Mouse (Mus musculus): Measurements from ENCODE around the gene Hnrnpab.
"Not testable (repeated sequence)": the region's sequence is repeated elsewhere in the genome, so short reads cannot be mapped to it uniquely, and the experiment has no call there.

The Hnrnpab gene

DNA sequence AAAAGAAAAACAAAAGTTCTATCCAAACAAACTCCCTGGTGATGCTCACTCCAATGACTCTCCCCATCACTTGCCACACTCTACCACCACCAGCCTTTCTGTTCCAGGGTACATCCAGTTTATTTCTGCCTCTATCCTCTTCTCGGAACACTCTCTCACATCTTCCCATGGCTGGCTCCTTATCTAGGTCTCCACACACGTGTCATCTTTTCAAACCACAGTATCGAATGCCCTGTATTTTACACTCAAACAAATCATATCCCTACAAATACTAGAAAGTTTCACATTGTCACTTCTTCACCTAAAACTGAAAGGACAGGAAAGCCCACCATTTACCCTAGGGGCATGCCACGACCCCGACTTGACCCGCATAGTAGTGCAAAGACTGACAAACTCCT, 28.5 kb upstream of the Hnrnpab start:
- DNase-seq (ENCODE audit: low spot score in 2 of 2), result no peak

DNA sequence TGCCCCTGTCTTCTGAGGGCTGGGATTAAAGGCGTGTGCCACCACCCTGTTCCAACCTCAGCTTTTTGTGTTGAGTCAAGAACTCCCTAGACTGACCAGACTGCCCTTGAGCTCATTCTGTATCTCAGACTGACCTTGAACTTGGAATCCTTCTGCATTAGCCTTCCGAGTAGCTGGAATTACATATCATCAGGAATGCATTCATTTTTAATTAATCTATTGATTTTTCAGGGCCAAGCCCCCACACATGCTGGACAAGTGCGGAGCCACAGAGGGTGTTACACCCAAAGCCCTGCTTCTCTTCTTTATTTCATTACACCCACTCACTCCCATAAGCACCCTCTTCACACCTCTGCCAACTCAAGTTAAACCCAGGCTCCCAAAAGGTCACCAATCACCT, 27.1 kb upstream of the Hnrnpab start:
- no peak for DNase-seq (ENCODE audit: low spot score in 2 of 2)

DNA sequence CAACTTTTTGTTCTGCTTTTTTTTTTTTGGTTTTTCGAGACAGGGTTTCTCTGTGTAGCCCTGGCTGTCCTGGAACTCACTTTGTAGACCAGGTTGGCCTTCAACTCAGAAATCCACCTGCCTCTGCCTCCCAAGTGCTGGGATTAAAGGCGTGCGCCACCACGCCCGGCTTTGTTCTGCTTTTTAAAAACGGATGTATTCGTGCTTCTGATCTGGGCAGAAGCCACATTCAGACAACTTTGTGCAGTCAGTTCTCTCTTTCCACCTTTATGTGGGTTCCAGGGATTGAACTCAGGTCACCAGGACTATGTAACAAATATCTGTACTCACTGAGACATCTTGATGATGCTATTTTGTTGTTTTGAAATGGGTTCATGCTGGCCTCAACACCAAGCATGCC, 26.6 kb upstream of the Hnrnpab start:
- DNase-seq (ENCODE audit: low spot score in 2 of 2), result not testable (repeated sequence)

DNA sequence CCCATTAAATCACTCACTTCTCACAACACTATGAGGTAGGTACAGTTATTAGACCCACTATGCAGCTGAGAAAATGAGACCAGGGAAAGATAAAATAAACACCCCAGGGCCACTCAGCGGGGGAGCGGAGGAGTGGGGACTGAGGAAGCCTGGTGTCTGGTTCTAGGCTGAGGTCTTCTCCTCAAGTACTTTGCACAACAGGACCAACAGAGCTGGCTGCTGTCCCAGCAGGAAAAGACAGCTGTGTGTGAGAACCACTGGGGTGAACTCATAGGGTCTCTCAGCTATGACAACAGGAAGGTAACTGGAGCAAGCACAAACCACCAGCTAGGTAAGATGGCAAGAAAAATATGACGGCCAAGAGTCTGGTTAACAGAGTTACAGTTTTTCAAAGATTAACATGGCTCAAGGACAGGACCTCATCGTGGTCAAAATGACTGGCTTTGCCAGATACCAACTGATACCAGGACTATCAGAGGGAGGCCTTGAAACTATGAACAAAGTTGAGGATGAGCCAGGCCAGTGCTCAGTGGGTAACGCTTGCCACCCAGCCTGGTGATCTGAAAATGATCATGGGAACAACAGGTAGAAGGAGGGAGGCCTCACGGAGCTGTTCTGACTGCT, 25.6 kb upstream of the Hnrnpab start:
- no peak for DNase-seq (ENCODE audit: low spot score in 2 of 2)

DNA sequence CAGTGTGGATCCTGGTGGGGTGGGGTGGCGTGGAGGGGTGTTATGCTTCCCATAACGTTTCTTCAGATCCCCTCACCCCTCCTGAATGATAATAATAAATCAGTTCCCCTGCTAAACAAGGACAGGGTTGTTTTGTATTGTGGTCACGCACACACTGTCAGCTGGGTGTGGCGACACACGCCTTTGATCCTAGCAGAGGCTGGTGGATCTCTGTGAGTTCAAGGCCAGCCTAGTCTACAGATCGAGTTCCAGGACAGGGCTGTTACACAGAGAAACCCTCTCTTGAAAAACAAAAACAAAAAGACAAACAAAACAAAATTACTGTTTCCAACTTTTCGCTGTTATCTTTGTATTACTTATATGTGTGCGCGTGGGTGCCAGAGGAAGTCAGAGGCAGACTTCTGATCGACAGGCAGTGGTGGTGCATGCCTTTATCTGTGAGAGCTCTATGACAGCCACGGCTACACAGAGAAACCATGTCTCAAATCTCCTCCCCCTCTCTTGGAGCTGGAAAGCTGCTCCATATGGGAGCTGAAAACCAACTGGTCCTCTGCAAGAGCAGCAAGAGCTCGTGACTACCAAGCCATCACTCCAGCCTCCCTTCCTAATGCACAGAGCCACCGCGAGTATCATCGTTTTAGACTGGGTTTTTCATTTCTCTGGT, 23.1 kb upstream of the Hnrnpab start:
- DNase-seq (ENCODE audit: low spot score in 2 of 2), result no peak

DNA sequence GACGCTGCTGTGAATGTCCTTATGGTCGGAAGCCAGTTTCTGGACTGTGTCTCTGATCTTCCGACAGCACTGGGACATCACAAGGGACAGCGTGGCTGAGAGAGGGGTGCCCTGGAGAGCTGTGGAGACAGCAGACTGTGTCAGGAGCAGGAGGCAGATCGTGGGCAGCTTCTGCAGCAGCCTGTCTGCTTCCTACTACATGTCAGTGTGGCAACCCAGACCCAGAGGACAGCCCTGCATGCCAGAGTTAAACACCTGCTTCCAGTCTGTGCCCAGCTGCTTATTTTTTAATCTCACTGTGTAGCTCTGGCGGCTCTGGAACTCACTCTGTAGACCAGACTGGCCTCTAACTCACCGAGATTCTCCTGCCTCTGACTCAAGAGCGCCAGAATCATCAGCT, 21.3 kb upstream of the Hnrnpab start:
- no peak for DNase-seq (ENCODE audit: low spot score in 2 of 2)

DNA sequence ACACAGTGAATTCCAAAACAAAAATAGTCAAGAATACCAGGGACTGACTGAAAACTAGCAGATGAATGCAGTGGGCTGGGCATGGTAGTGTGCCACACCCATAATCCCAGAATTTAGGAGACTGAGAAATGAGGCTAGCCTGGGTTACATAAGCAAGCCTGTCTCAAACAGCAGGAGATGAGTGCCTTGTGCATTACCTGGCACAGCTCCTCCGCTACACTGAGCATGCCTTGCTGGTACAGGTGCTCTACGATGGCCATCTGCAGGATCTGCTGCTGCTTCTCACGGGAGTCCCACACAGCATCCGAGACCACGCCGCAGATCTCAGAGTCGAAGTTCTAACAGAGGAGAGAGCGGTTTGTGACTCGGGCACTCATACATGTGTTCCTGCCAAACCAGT, 20.8 kb upstream of the Hnrnpab start:
- DNase-seq (ENCODE audit: low spot score in 2 of 2), result no peak

DNA sequence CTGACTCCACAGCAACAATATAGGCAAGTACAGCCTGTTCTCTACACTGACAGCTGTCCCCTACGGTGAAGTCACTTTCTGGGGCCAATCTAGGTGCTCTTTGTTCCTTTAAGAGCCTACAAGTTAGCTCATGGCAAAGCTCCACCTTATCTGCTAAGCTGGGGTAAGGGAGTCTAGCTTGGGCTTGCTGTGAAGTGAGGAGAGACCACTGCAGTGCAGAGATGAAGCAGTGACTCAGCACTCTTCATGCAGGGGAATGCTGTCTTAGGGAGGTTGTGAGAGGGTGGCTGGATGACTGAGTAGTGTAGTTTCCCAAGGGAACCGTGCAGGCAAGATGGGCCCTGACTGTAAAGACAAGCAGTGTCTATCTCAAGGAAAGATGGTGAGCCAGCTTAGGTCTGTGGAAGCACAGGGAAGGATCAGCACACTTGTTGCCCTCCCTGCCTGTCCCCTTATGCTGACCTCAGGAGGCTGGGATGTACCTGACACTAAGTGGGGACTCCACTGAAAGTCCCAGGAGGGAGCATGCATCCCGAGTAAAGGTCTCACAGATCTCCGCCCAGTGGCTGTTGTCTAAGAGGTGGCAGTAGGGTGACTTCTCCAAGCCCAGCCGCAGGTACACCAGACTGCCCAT, 18.7 kb upstream of the Hnrnpab start:
- DNase-seq (ENCODE audit: low spot score in 2 of 2), result no peak

DNA sequence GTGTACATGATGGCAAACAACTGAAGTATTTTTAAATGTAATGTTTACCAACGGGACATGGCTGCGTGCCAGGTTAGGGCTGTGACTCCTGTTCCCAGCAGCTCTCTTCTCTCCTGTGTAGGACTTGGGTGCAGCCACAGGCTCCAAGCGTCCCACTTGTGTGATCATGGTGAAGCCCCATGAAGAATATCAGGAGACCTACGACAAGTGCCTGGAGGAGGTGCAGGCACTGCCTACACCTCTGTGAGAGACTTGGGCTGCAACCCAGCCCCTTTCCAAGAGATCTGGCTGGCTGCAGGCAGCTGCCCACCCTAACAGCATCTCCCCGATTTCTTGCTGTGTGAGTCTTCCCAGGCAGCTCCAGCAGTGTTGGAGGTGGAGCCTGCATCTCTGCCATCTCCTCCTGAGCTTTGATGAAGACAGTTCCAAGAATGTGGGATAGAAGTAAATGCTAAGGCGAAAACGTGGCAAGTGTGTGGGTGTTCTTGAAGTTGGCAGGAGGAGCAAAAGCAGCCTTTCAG, 16.4 kb upstream of the Hnrnpab start:
- no peak for DNase-seq (ENCODE audit: low spot score in 2 of 2)

DNA sequence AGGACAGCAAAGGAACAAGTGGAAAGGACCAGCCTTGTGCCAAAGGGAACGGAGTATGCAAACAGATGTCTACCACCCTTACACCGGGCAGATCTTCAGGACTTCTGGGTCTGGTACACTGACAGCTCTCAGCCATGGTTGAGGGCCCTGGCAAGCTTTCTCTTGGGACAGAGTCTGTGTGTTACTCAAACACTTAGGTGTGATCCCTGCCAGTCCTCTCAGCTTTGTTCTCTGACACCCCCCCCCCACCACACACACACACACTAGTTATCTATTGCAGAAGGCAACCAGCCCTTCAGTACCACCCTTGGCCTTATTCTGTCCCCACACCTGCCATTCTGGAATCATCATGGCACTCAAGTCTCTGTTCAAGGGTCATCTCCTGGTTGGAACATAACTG, 15.1 kb upstream of the Hnrnpab start:
- DNase-seq (ENCODE audit: low spot score in 2 of 2), result no peak

DNA sequence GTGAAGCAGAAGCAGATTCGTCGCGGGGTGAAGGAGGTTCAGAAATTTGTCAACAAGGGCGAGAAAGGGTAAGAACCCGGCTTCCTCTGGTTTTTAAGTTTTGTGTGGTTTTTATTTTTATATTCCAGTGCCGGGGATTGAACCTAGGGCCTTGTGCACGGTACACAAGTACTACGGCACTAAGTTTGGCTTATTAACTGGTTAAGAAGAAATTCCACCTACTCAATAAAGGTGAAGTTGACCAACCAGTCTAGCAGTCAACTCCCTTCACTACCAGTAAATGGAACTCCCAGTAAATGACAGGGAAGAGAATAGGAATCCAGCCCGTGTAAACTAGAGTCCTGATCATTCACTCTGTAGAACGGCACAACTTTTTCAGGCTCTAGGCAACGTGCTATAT, 13.4 kb upstream of the Hnrnpab start:
- no peak for DNase-seq (ENCODE audit: low spot score in 2 of 2)

DNA sequence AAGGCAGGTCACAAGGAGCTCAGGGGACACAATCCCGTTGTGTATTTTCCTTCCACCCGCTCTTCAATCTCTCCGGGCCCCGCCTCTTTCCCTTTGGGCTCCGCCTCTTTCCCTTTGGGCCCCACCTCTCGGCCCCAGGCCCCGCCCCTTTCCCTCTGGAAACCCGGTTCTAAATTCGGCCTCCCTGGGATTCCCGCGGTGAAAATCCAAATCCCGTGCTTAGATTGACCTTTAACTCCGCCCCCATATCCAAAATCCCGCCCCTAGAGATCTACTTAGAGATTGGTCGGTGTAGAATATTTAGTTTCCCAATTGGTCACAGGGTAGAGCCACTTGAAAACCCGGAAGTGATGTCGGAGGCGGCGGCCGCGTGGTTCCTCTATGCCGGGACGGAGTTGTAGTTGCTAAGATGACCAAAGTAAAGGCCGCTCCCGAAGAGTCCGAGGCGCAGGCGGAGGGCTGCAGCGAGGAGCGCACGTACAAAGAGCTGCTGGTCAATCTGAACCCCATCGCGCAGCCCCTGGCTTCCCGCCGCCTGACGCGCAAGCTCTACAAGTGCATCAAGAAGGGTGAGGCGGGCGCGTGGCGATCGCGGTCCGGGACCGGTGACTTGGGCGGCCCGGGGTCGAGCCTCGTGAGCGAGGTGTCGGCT, 12.9 kb upstream of the Hnrnpab start, which contains the start of gene Nhp2:
Gene Nhp2, plus strand, starts transcription at position 327 of the 652 bp plus-strand sequence.
- DNase-seq (ENCODE audit: low spot score in 2 of 2), result peak; percentile 85 to 92

DNA sequence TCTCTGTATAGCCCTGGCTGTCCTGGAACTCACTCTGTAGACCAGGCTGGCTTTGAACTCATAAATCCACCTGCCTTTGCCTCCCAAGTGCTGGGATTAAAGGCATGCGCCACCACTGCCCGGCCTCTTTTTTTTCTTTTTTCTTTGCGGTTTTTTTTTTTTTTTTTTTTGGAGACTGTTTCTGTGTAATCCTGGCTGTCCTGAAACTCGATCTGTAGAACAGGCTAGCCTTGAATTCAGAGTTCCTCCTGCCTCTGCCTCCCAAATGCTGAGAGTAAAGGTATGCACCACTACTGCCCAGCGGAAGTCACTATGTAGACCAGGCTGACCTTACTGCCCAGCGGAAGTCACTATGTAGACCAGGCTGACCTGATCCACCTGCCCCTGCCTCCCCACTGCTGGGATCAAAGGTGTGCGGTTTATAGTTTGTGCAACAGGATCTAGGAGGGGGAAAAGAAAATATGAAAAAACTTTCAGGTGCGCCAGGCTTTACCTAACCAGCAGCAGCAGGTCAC, 12.3 kb upstream of the Hnrnpab start:
- no peak for DNase-seq (ENCODE audit: low spot score in 2 of 2)

DNA sequence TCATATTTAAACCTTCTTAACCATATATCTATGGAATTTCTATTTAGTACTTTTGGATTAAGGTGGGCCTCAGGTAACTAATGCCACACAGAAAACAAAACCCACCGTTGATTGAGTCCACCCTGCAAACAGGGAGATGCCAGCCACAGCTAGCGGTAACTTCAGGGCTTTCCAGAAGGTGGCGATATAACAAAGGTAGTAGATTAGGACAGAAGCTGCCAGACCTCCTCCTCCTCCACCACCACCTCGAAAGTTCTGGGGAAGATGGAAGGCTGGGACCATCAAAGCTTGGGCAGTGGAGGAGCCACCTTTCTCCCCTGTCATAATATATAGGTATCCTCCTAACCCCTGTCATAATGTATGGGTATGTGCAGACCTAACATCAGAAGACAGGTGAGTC, 11.0 kb upstream of the Hnrnpab start:
- peak; percentile 70 to 75 for DNase-seq (ENCODE audit: low spot score in 2 of 2)

DNA sequence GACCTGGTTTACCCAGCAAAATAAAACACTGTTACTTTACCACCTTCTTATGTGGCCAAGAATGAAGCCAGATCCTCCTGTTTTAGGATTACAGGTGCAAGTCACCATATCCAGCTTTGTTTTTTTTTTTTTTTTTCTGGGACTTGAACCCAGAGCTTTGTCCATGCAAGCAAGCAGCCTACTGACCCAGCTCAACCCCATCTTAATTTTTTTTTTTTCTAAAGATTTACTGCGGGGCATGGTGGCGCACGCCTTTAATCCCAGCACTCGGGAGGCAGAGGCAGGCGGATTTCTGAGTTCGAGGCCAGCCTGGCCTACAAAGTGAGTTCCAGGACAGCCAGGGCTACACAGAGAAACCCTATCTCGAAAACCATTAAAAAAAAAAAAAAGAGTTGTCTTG, 9.5 kb upstream of the Hnrnpab start:
- not testable (repeated sequence) for DNase-seq (ENCODE audit: low spot score in 2 of 2)

DNA sequence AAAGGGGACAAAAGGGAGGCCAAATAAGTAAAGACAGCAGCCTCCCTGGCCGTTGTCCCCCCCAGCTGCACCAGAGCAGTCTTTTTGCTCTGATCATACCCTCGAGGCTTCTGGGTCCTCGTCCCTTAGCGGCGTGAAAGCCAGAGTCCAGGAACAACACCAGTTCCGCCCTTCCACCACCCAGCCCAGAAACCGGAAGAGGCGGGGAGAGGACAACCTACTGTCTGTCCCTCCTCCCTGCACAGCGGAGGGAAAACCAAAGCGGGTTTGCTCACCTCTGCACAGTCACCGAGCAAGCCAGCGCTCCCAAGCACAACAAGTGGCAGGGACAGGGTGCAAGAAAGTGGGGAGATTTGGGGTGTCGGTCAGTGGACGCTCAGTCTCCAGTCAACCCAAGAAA, 9.0 kb upstream of the Hnrnpab start:
- DNase-seq (ENCODE audit: low spot score in 2 of 2), result peak; percentile 78 to 81

DNA sequence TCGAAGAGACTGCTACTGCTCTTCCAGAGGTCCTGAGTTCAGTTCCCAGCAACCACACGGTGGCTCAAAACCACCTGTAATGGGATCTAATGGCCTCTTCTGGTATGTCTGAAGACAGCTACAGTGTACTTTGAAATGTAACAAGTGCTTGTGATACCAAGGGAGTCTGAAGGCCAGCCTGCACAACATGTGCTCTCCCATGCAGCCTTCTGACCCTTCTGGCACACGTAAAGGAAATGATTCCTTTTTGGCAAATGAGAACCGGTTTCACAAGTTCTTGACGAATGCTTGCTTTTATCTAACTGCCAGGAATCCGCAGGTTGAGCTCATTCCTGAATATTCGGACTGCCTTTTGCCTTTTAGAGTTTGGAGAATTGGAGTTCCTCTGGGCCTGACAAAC, 8.5 kb upstream of the Hnrnpab start:
- DNase-seq (ENCODE audit: low spot score in 2 of 2), result no peak

DNA sequence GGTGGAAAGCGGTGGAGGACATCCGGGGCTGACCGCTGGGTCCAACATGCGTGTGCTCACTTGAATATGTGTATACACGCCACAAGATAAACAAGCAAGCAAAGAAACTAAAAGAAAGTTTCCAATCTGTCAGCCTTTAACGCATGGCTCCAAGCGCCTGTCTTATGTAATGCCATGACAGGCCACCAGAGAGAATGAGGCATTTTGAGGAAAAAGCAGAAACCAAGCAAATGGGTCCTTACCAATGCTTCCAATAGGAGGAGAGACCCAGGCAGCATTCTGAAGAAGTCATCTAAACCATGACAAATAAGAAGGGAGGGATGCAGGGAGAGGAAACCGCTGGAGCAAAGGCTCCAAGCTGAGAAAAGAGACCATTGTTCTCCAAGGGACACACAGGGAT, 7.6 kb upstream of the Hnrnpab start:
- no peak for DNase-seq (ENCODE audit: low spot score in 2 of 2)

DNA sequence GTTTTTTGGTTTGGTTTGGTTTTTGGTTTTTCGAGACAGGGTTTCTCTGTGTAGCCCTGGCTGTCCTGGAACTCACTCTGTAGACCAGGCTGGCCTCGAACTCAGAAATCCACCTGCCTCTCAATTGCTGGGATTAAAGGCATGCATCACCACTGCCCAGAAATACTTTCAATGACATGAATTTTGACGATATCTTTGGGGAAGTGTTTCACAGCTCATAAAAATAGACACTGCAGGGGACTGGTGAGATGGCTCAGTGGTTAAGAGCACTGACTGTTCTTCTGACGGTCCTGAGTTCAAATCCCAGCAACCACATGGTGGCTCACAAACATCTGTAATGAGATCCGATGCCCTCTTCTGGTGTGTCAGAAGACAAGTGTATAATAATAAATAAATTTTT, 3.3 kb upstream of the Hnrnpab start:
- DNase-seq (ENCODE audit: low spot score in 2 of 2), result not testable (repeated sequence)

DNA sequence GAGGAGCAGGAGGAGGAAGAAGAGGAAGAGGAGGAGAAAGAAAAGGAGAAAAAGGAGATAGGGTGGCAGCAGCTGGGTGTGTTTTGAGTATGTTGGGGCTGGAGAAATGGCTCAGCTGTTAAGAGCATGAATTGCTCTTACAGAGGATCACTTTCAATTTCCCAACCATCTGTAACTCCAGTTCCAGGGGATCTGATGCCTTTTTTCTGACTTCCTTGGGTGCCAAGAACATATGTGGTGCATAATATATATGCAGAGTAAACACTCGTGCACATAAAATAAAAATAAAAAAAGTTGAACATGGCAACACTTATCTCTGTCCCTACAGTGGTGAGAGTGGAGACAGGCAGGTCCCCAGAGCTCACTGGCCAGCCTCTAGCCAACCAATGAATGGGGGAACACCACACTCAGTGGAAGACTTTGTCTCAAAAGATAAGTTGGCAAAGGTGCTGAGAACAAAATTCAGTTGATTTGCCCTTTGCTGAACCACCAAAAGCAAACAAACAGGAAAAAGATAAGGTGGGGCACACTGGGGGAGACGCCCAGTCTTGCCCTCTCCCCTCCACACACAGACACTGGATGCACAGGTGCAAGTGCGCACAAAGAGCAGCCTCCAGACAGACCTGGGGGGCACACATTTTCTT, 2.7 kb upstream of the Hnrnpab start:
- no peak for DNase-seq (ENCODE audit: low spot score in 2 of 2)

DNA sequence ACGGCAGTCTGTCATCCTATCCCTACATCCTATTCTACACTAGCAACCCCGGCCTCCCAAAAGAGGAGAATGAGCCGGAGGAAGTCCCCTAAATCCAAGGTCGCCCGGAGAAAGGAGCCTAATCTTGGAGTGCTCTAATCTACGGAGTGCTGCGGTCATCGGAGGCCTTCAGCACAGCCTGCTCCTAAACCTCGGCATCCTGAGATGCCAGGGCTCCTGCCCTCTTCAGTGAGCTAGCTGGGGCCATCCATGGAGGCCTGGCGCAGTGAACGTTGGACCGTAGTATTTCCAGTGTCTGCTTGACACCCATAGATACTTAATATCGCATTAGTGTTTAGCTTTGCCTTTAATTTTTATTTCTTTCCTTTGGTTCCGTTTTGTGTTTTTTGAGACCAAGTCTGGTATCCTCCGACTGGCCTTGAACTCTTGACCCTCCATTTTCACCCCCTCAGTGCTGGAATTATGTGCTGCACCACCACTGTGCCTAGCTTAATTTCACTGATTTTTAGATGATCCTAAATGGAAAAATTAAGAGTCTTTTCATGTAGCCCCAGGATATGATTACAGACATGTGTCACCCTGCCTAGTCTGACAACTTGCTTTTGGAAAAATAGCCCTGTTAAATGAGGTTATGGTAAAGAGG, 570 bp upstream of the Hnrnpab start:
- DNase-seq (ENCODE audit: low spot score in 2 of 2), result no peak

All from spleen, postnatal 36 days (tissue).